Mouse (Mus musculus): ENCODE data around the gene Slc17a9.

DNA sequence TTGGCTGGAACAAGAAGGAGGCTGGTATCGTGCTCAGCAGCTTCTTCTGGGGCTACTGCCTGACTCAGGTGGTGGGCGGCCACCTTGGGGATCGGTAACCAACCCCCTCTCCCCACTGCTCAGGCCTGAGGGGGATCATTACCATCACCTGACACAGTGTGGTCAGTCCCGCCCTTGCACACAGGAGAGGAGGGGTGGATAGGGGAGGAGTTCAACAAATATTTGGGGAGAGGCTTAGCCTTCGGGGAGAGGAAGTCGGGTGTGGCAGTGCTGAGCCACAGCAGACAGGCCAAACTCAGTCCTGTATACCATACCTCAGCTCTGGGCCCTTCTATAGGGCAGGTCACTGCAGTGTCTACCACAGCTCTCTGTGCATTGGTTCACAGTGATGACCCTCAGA, 6.9 kb downstream of the Slc17a9 start:
- no peak for TF ChIP-seq CTCF (IDR thresholded peaks at IDR 0.05; ENCODE audit: low read depth)
- no peak for TF ChIP-seq EP300 (IDR thresholded peaks at IDR 0.05; ENCODE audit: low read depth)

Measured in liver, postnatal 0 days (tissue).